Mouse (Mus musculus) thymus, adult 2 months (tissue): ENCODE results near the gene Dysf.

Source experiments
- CTCF ChIP-seq: fragments of 200-500 bp; IDR thresholded peaks from 2 replicates; pipeline ENCODE4 v1.5.1; 2012; ENCODE audit warnings: mild to moderate bottlenecking, control low read depth, low read length, moderate library complexity, borderline replicate concordance; ENCODE audit not compliant: control insufficient read depth, poor library complexity, insufficient read depth; ENCODE audit errors: extremely low read depth
- POLR2A ChIP-seq: fragments of 200-500 bp; IDR thresholded peaks from 2 replicates; pipeline ENCODE4 v1.6.1; 2012; ENCODE audit warnings: mild to moderate bottlenecking, low read length, control low read depth, moderate library complexity; ENCODE audit not compliant: control insufficient read depth, poor library complexity, insufficient read depth; ENCODE audit errors: extremely low read depth

DNA sequence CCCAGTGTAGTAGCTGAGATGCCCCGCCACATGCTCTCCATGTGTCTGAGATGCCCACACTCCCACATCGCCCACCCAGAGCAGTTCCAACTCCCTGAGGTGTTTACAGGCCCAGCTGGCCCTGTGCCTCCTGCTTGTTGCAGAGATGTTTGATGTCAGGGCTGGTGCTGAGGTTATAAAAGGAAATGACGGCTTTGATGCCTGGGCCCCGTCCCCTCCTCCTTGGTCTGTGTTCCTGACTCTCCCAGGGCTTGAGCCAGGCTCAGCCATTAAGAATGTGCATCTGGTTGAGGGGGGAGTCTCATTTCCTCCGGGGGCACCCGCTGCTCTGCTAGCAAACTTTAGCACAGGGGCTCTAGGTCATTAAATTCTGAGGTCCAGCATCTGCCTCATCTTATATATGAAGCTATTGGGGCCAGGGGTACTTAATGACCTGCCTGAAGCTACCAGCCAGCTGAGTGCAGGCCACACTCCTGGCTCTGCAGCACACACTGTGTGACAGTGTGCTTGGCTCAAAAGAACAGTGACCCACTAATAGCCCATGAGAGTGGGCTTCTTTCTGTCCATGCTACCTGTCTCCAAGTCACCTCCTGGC lies 183.4 kb downstream of the Dysf start:
- TF ChIP-seq CTCF (no peak), POLR2A (no peak)
